Mouse (Mus musculus): ENCODE measurements at regions not wholly inside any gene's neighbourhood (a gene's known extent, or its start where the extent isn't known, plus 50 kb on each side); places are given as distances from the start of the nearest gene placed in this dataset.

GRCm38 (mm10) chr3:41857446-41857845 lies 115.0 kb downstream of the D3Ertd751e start:
- DNase-seq = no peak

- DNase-seq = no peak
Observed at GRCm38 (mm10) chr3:41862674-41863073, 120.3 kb downstream of the D3Ertd751e start.

GRCm38 (mm10) chr3:41908952-41909351 lies 166.5 kb downstream of the D3Ertd751e start:
- no peak for DNase-seq

GRCm38 (mm10) chr3:41913190-41913589 lies 170.8 kb downstream of the D3Ertd751e start:
- DNase-seq = no peak

GRCm38 (mm10) chr3:41939843-41940242 lies 197.4 kb downstream of the D3Ertd751e start:
- DNase-seq = no peak

- DNase-seq = no peak
Observed at GRCm38 (mm10) chr3:41942964-41943363, 200.6 kb downstream of the D3Ertd751e start.

GRCm38 (mm10) chr3:41949404-41949803 lies 207.0 kb downstream of the D3Ertd751e start:
- no peak for DNase-seq

GRCm38 (mm10) chr3:41957385-41957784 lies 215.0 kb downstream of the D3Ertd751e start:
- no peak for DNase-seq

GRCm38 (mm10) chr3:41960209-41960608 lies 217.8 kb downstream of the D3Ertd751e start:
- DNase-seq = no peak

- no peak for DNase-seq
Observed at GRCm38 (mm10) chr3:41962923-41963322, 220.5 kb downstream of the D3Ertd751e start.

GRCm38 (mm10) chr3:42006672-42007265 lies 264.4 kb downstream of the D3Ertd751e start:
- DNase-seq = no peak

- no peak for DNase-seq
Observed at GRCm38 (mm10) chr3:42023187-42023586, 280.8 kb downstream of the D3Ertd751e start.

- DNase-seq = no peak
Observed at GRCm38 (mm10) chr3:42039632-42040031, 297.2 kb downstream of the D3Ertd751e start.

GRCm38 (mm10) chr3:42040270-42040812 lies 297.9 kb downstream of the D3Ertd751e start:
- DNase-seq = no peak

- no peak for DNase-seq
Observed at GRCm38 (mm10) chr3:42040959-42041358, 298.5 kb downstream of the D3Ertd751e start.

- DNase-seq = no peak
Observed at GRCm38 (mm10) chr3:42057286-42057868, 315.0 kb downstream of the D3Ertd751e start.

GRCm38 (mm10) chr3:42065093-42065935 lies 322.9 kb downstream of the D3Ertd751e start:
- DNase-seq = no peak

GRCm38 (mm10) chr3:42065962-42066361 lies 323.6 kb downstream of the D3Ertd751e start:
- no peak for DNase-seq

GRCm38 (mm10) chr3:42067036-42067435 lies 324.6 kb downstream of the D3Ertd751e start:
- DNase-seq = no peak

- no peak for DNase-seq
Observed at GRCm38 (mm10) chr3:42074532-42075287, 332.3 kb downstream of the D3Ertd751e start.

GRCm38 (mm10) chr3:42110976-42111847 lies 368.8 kb downstream of the D3Ertd751e start:
- peak in 1 of 2 experiments; percentile 1 for DNase-seq

Measured in lung, adult 18-20 months (tissue).